Mouse (Mus musculus): ENCODE results near the gene Faxc. TPM values are rescaled to one million over a fixed set of nuclear protein-coding genes. Genes with fewer than 3 reads are reported as not detected.
A peak's percentile ranks its signal among the peaks of the same experiment; 100 is the strongest.

Gene Faxc
- total and polyA plus RNA-seq, 3 experiments, result not detected

DNA sequence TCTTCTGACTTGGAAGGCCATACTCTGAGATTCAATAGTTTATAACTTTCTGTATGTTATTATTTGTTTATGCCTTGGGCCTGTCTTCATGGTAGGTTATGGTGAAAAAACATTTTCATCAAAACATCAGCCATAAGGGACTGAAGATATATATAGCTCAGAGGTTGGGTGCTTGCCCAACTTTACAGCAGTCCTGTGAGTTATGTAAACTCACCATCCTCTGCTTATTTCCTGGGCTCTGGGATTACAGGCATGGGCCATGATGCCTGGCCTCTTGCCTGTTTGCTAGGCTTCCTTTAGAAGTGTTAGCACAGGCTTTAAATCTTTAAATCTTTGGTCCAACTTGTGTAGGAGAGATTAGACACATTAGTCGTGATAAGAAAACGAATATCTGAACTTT is 21.1 kb downstream of the Faxc start:
- no peak for TF ChIP-seq UBTF (IDR thresholded peaks at IDR 0.05; ENCODE audit: borderline replicate concordance, insufficient read depth, low read depth, low read length)
- no peak for TF ChIP-seq CHD1 (IDR thresholded peaks at IDR 0.05; ENCODE audit: low read depth, low read length)
- no peak for TF ChIP-seq ZMIZ1 (IDR thresholded peaks at IDR 0.05; ENCODE audit: low read depth, low read length)
- no peak for TF ChIP-seq TCF12 (IDR thresholded peaks at IDR 0.05; ENCODE audit: low read depth, low read length)
- TF ChIP-seq MYB (IDR thresholded peaks at IDR 0.05; ENCODE audit: low read depth, low read length), result no peak
- TF ChIP-seq NRF1 (IDR thresholded peaks at IDR 0.05; ENCODE audit: insufficient read depth, low read depth, low read length, poor library complexity, severe bottlenecking), result no peak
- TF ChIP-seq ZNF384 (IDR thresholded peaks at IDR 0.05; ENCODE audit: low read depth, low read length), result no peak
- no peak for TF ChIP-seq HCFC1 (IDR thresholded peaks at IDR 0.05; ENCODE audit: low read depth, low read length)
- no peak for TF ChIP-seq USF1 (IDR thresholded peaks at IDR 0.05; ENCODE audit: low read depth, low read length)
- no peak for TF ChIP-seq CHD2 (IDR thresholded peaks at IDR 0.05; ENCODE audit: low read length)
- TF ChIP-seq GATA1 (IDR thresholded peaks at IDR 0.05; ENCODE audit: low read depth, low read length), result no peak
- no peak for TF ChIP-seq NELFE (IDR thresholded peaks at IDR 0.05; ENCODE audit: low read depth, low read length)
- TF ChIP-seq MAFK (IDR thresholded peaks at IDR 0.05; ENCODE audit: borderline replicate concordance, low read depth, low read length), result no peak
- no peak for TF ChIP-seq EP300 (IDR thresholded peaks at IDR 0.05; ENCODE audit: low read depth in 1 of 2, low read length in 2 of 2)
- no peak for TF ChIP-seq POLR2AphosphoS2 (IDR thresholded peaks at IDR 0.05; ENCODE audit: low read length)
- no peaks in the 10 kb centered on the region for H3K27me3 ChIP-seq (ENCODE audit: control insufficient read depth in 1 of 2, insufficient read depth in 2 of 2, low read length in 2 of 2)
- no peak for DNase-seq (ENCODE audit: low read depth, low spot score)

DNA sequence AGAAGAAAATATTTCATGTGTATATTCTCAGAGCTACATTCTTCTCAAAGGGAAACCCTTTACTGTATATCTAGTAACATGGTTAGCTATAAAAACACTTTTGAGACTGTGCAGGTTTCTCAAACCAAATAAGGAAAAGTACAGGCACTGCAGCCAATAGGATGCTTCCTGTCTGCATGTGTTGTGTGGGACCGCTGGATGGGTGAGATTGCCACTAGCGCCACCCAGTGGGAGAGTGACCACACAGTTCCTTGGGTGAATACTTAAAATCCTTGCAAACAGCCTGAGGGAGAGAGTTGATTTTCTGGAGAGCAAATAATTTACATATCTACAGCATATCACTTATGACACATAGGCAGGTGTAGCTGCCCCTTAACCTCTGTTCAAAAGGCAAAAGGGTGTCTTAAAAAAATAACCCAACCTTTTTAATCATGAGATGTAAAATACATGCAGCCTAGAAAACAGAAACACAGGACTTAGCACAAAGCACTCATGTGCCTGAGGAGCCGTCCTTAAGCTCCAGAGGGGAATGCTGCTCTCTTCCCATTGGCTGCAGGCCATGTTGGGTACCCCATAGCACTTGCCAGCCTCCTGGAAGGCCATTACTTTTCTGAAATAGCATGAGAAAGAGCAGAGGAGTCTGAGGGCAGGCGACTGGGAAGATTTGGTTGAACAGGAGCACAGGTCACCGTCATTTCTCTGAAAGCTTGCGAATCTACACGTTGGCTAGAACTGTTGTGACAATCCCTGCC is 26.6 kb downstream of the Faxc start:
- peak; percentile 73 for DNase-seq (ENCODE audit: low read depth, low spot score)
- TF ChIP-seq USF2 (IDR thresholded peaks at IDR 0.05; ENCODE audit: borderline replicate concordance in 1 of 2, insufficient read depth in 1 of 2, low read depth in 1 of 2, low read length in 2 of 2) (no peak), GATA1 (IDR thresholded peaks at IDR 0.05; ENCODE audit: low read depth, low read length) (no peak), MAZ (IDR thresholded peaks at IDR 0.05; ENCODE audit: low read depth, low read length) (no peak), CHD2 (IDR thresholded peaks at IDR 0.05; ENCODE audit: low read length) (no peak), NRF1 (IDR thresholded peaks at IDR 0.05; ENCODE audit: insufficient read depth, low read depth, low read length, poor library complexity, severe bottlenecking) (no peak), CHD1 (IDR thresholded peaks at IDR 0.05; ENCODE audit: low read depth, low read length) (no peak), EP300 (IDR thresholded peaks at IDR 0.05; ENCODE audit: low read depth in 1 of 2, low read length in 2 of 2) (no peak), GABPA (IDR thresholded peaks at IDR 0.05; ENCODE audit: low read depth, low read length) (no peak), UBTF (IDR thresholded peaks at IDR 0.05; ENCODE audit: borderline replicate concordance, insufficient read depth, low read depth, low read length) (no peak), POLR2AphosphoS5 (IDR thresholded peaks at IDR 0.05; ENCODE audit: borderline replicate concordance, low read depth, low read length) (no peak), ZMIZ1 (IDR thresholded peaks at IDR 0.05; ENCODE audit: low read depth, low read length) (no peak), POLR2AphosphoS2 (IDR thresholded peaks at IDR 0.05; ENCODE audit: low read length) (no peak), ZC3H11A (IDR thresholded peaks at IDR 0.05; ENCODE audit: low read depth, low read length) (peak; percentile 50), TCF12 (IDR thresholded peaks at IDR 0.05; ENCODE audit: low read depth, low read length) (no peak), NELFE (IDR thresholded peaks at IDR 0.05; ENCODE audit: low read depth, low read length) (no peak), E2F4 (IDR thresholded peaks at IDR 0.05; ENCODE audit: borderline replicate concordance, low read depth, low read length) (no peak), JUND (IDR thresholded peaks at IDR 0.05; ENCODE audit: low read depth, low read length) (no peak), RAD21 (IDR thresholded peaks at IDR 0.05; ENCODE audit: low read depth, low read length) (peak; percentile 71), POLR2A (IDR thresholded peaks at IDR 0.05; ENCODE audit: control insufficient read depth in 1 of 2, insufficient read depth in 1 of 2, low read depth in 1 of 2, low read length in 2 of 2, poor library complexity in 1 of 2) (no peak), SMC3 (IDR thresholded peaks at IDR 0.05; ENCODE audit: low read depth, low read length) (peak; percentile 71), USF1 (IDR thresholded peaks at IDR 0.05; ENCODE audit: low read depth, low read length) (no peak), HCFC1 (IDR thresholded peaks at IDR 0.05; ENCODE audit: low read depth, low read length) (no peak), ZKSCAN1 (IDR thresholded peaks at IDR 0.05; ENCODE audit: low read depth, low read length) (no peak), MYC (IDR thresholded peaks at IDR 0.05; ENCODE audit: low read depth, low read length) (0 out of 2 replicates have a peak, but pooled peaks have one; percentile 48)

More for the DNA sequence above, 21.1 kb downstream of the Faxc start:
- no peak overlapping the region for H3K9ac ChIP-seq (ENCODE audit: control insufficient read depth, low read depth, low read length, poor library complexity, severe bottlenecking)
- no peaks in the 10 kb centered on the region for H3K79me2 ChIP-seq (ENCODE audit: control insufficient read depth, insufficient read depth, low read length, poor library complexity)
- H3K4me1 ChIP-seq (ENCODE audit: control insufficient read depth in 1 of 2, insufficient read depth in 2 of 2, low read length in 2 of 2), result no peaks in the 10 kb centered on the region
- H3K9me3 ChIP-seq (replicated peaks; ENCODE audit: insufficient read depth, low read length), result no peaks in the 10 kb centered on the region
- no peaks in the 10 kb centered on the region for H3K36me3 ChIP-seq (ENCODE audit: control insufficient read depth in 1 of 2, insufficient read depth in 2 of 2, low read length in 2 of 2)
- H3K27ac ChIP-seq (ENCODE audit: control insufficient read depth, low read depth, low read length), result no peak overlapping the region
- no peak overlapping the region for H3K4me3 ChIP-seq (ENCODE audit: control insufficient read depth in 1 of 2, insufficient read depth in 1 of 2, low read depth in 2 of 2, low read length in 2 of 2)

More for the DNA sequence above, 26.6 kb downstream of the Faxc start:
- H3K4me1 ChIP-seq (ENCODE audit: control insufficient read depth in 1 of 2, insufficient read depth in 2 of 2, low read length in 2 of 2), result no peaks in the 10 kb centered on the region
- H3K27me3 ChIP-seq (ENCODE audit: control insufficient read depth in 1 of 2, insufficient read depth in 2 of 2, low read length in 2 of 2), result no peaks in the 10 kb centered on the region
- no peaks in the 10 kb centered on the region for H3K9me3 ChIP-seq (replicated peaks; ENCODE audit: insufficient read depth, low read length)
- no peak overlapping the region for H3K4me3 ChIP-seq (ENCODE audit: control insufficient read depth in 1 of 2, insufficient read depth in 1 of 2, low read depth in 2 of 2, low read length in 2 of 2)
- H3K79me2 ChIP-seq (ENCODE audit: control insufficient read depth, insufficient read depth, low read length, poor library complexity), result no peaks in the 10 kb centered on the region
- H3K9ac ChIP-seq (ENCODE audit: control insufficient read depth, low read depth, low read length, poor library complexity, severe bottlenecking), result no peak overlapping the region
- H3K27ac ChIP-seq (ENCODE audit: control insufficient read depth, low read depth, low read length), result no peak overlapping the region
- no peaks in the 10 kb centered on the region for H3K36me3 ChIP-seq (ENCODE audit: control insufficient read depth in 1 of 2, insufficient read depth in 2 of 2, low read length in 2 of 2)
